Mouse (Mus musculus): ENCODE data around the gene Hook2. TPM values are rescaled to one million over a fixed set of nuclear protein-coding genes. Genes with fewer than 3 reads are reported as not detected.

The Hook2 gene
- total and polyA plus RNA-seq, 3 experiments = 7.1 to 24.7 (median 9.8) TPM

DNA sequence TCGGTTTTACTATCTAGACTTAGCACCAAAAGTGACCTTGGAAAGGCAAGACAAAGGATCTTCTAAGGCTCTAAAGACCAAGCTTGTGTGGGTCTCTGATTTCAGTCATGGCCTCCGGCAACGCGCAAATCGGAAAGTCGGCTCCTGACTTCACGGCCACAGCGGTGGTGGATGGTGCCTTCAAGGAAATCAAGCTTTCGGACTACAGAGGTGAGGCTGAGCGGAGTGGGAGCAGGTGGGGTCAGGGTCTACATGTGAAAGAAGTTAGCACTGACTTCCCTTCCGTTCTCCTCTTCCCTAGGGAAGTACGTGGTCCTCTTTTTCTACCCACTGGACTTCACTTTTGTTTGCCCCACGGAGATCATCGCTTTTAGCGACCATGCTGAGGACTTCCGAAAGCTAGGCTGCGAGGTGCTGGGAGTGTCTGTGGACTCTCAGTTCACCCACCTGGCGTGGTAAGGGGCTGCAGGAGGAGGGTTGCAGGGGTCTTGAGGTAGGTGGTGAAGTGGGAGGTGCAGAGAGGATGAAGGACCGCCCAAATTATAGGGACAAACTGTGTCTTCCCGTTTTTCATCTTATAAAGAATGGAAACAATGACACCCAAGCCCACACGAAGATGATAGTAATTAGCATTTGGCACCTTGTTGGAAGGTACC is 20.1 kb upstream of the Hook2 start:
- no peaks in the 10 kb centered on the region for H3K27me3 ChIP-seq (replicated peaks)
- H3K27ac ChIP-seq (ENCODE audit: insufficient read depth, low read depth) = peak overlapping the region; percentile 27
- in situ Hi-C loops (cut with MboI; ENCODE audit: low pct_ligation_motif_present, low pct_unique_long_range_greater_than_20kb, low sequenced_read_pairs) (loop anchor here (5.0 kb wide), 1 partner anchor 37 kb away; no protein-coding TSS in a partner anchor), dilution Hi-C loops (cut with MboI; ENCODE audit: extremely low pct_ligation_motif_present, extremely low pct_unique_long_range_greater_than_20kb, low sequenced_read_pairs) (no loop called here)
- peaks cover 19 to 32% of the 10 kb centered on the region in 2 experiments for H3K36me3 ChIP-seq (replicated peaks in 1 of 2; ENCODE audit: control insufficient read depth in 1 of 2, insufficient read depth in 1 of 2, low read length in 1 of 2)
- peaks cover 6% of the 10 kb centered on the region; the same call in 1 of the 2 replicates for H3K79me2 ChIP-seq (replicated peaks; ENCODE audit: control insufficient read depth, extremely low read depth, insufficient read depth, poor library complexity, severe bottlenecking)
- no peak for DNase-seq (ENCODE audit: extremely low read depth)
- peaks cover 14 to 38% of the 10 kb centered on the region in 2 experiments for H3K4me1 ChIP-seq (ENCODE audit: control insufficient read depth in 1 of 2, insufficient read depth in 2 of 2)
- peak overlapping the region; percentile 88 for H3K4me2 ChIP-seq (ENCODE audit: insufficient read depth, low read depth, poor library complexity, severe bottlenecking)
- peak overlapping the region; percentile 77 to 90 (median 79) for H3K4me3 ChIP-seq (replicated peaks in 1 of 3; ENCODE audit: low read depth in 2 of 3, low read length in 2 of 3, poor library complexity in 1 of 3)
- H3K9ac ChIP-seq (ENCODE audit: insufficient read depth, low read depth) = peak overlapping the region; percentile 84
- no peak for TF ChIP-seq BHLHE40 (IDR thresholded peaks at IDR 0.05; ENCODE audit: low read depth, low read length)
- no peak for TF ChIP-seq IRF4 (IDR thresholded peaks at IDR 0.05; ENCODE audit: low read depth, low read length)
- no peak; the same call in 1 of the 2 replicates for TF ChIP-seq SIN3A (IDR thresholded peaks at IDR 0.05; ENCODE audit: low read length)
- no peaks in the 10 kb centered on the region for H3K9me3 ChIP-seq (replicated peaks; ENCODE audit: low read length)

DNA sequence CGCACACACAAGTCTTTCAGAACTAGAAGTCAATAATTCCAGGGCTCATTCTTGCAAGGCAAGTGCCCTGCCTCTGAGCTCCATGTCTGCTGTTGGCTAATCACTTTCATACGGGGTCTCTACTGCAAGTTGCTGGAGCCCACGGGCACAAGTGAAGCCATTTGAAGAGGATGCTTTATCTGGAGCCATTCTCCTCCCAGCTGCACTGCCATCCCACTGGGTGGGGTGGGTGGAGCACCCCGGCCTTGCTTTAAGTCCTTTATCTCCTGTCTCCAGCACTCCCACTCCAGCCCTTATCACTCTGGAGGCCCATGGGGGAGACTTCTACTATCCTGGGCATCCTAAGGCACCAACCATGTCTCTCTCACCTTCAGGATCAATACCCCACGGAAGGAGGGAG is 19.5 kb upstream of the Hook2 start:
- H3K27ac ChIP-seq (ENCODE audit: insufficient read depth, low read depth) = no peak overlapping the region
- peaks cover 14 to 42% of the 10 kb centered on the region in 2 experiments for H3K4me1 ChIP-seq (ENCODE audit: control insufficient read depth in 1 of 2, insufficient read depth in 2 of 2)
- dilution Hi-C loops (cut with MboI; ENCODE audit: extremely low pct_ligation_motif_present, extremely low pct_unique_long_range_greater_than_20kb, low sequenced_read_pairs) = no loop called here

DNA sequence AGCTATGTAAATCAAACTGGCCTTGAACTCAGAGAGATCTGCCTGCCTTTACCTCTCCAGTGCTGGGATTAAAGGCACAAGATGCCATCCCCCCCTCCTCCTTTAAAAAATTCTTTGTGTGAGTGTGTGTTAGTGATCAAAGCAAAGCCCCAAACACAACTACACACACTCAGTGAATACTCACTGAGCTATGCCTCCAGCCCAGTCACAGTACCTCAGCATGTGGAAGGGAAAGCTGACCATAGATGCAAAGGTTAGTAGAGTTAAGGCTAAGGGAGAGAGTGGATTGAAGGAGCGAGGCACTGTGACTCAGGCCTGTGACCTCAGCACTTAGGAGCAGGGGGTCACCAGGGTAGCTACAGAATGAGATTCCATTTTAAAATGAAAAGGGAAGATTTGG is 17.3 kb upstream of the Hook2 start:
- DNase-seq (ENCODE audit: extremely low read depth) = no peak
- Histone ChIP-seq H3K9me3 (replicated peaks; ENCODE audit: low read length) (no peaks in the 10 kb centered on the region), H3K4me3 (replicated peaks in 1 of 3; ENCODE audit: low read depth in 2 of 3, low read length in 2 of 3, poor library complexity in 1 of 3) (no peak overlapping the region), H3K27ac (ENCODE audit: insufficient read depth, low read depth) (no peak overlapping the region), H3K27me3 (replicated peaks) (no peaks in the 10 kb centered on the region), H3K9ac (ENCODE audit: insufficient read depth, low read depth) (no peak overlapping the region), H3K4me1 (ENCODE audit: control insufficient read depth in 1 of 2, insufficient read depth in 2 of 2) (peaks cover 6 to 23% of the 10 kb centered on the region in 2 experiments; a peak in 3 of 4 replicates), H3K4me2 (ENCODE audit: insufficient read depth, low read depth, poor library complexity, severe bottlenecking) (no peak overlapping the region), H3K36me3 (replicated peaks in 1 of 2; ENCODE audit: control insufficient read depth in 1 of 2, insufficient read depth in 1 of 2, low read length in 1 of 2) (peaks cover 25 to 37% of the 10 kb centered on the region in 2 experiments), H3K79me2 (replicated peaks; ENCODE audit: control insufficient read depth, extremely low read depth, insufficient read depth, poor library complexity, severe bottlenecking) (peaks cover 22% of the 10 kb centered on the region)
- TF ChIP-seq ZKSCAN1 (IDR thresholded peaks at IDR 0.05; ENCODE audit: borderline replicate concordance, low read depth, low read length) (no peak), CTCF (conservative IDR thresholded peaks at IDR 0.05 in 1 of 2, IDR thresholded peaks at IDR 0.05 in 1 of 2; ENCODE audit: low read depth in 2 of 2, low read length in 2 of 2) (no peak), JUND (conservative IDR thresholded peaks at IDR 0.05; ENCODE audit: low read depth, low read length) (no peak)
- dilution Hi-C loops (cut with MboI; ENCODE audit: extremely low pct_ligation_motif_present, extremely low pct_unique_long_range_greater_than_20kb, low sequenced_read_pairs) (no loop called here), in situ Hi-C loops (cut with MboI; ENCODE audit: low pct_ligation_motif_present, low pct_unique_long_range_greater_than_20kb, low sequenced_read_pairs) (loop anchor here (5.0 kb wide), 1 partner anchor 34 kb away; no protein-coding TSS in a partner anchor)

More for the DNA sequence above, 19.5 kb upstream of the Hook2 start:
- peak overlapping the region; percentile 88; the same call in 1 of the 2 replicates for H3K4me2 ChIP-seq (ENCODE audit: insufficient read depth, low read depth, poor library complexity, severe bottlenecking)
- peak overlapping the region; percentile 84; the same call in 1 of the 2 replicates for H3K9ac ChIP-seq (ENCODE audit: insufficient read depth, low read depth)
- H3K27me3 ChIP-seq (replicated peaks) = no peaks in the 10 kb centered on the region
- peaks cover 6% of the 10 kb centered on the region; the same call in 1 of the 2 replicates for H3K79me2 ChIP-seq (replicated peaks; ENCODE audit: control insufficient read depth, extremely low read depth, insufficient read depth, poor library complexity, severe bottlenecking)
- no peaks in the 10 kb centered on the region for H3K9me3 ChIP-seq (replicated peaks; ENCODE audit: low read length)
- DNase-seq (ENCODE audit: extremely low read depth) = no peak
- in situ Hi-C loops (cut with MboI; ENCODE audit: low pct_ligation_motif_present, low pct_unique_long_range_greater_than_20kb, low sequenced_read_pairs) = loop anchor here (5.0 kb wide), 1 partner anchor 36 kb away; no protein-coding TSS in a partner anchor
- no peak overlapping the region for H3K4me3 ChIP-seq (replicated peaks in 1 of 3; ENCODE audit: low read depth in 2 of 3, low read length in 2 of 3, poor library complexity in 1 of 3)
- TF ChIP-seq ELF1 (IDR thresholded peaks at IDR 0.05; ENCODE audit: low read depth, low read length) = no peak
- TF ChIP-seq POLR2A (IDR thresholded peaks at IDR 0.05; ENCODE audit: low read depth, low read length) = no peak
- TF ChIP-seq CHD2 (IDR thresholded peaks at IDR 0.05; ENCODE audit: low read length) = no peak
- TF ChIP-seq MXI1 (IDR thresholded peaks at IDR 0.05; ENCODE audit: low read depth, low read length) = no peak
- TF ChIP-seq POLR2AphosphoS2 (IDR thresholded peaks at IDR 0.05; ENCODE audit: low read depth, low read length) = no peak
- TF ChIP-seq HCFC1 (IDR thresholded peaks at IDR 0.05; ENCODE audit: low read depth, low read length) = no peak
- TF ChIP-seq GABPA (IDR thresholded peaks at IDR 0.05; ENCODE audit: insufficient replicate concordance, low read depth, low read length) = no peak
- no peak for TF ChIP-seq PAX5 (IDR thresholded peaks at IDR 0.05; ENCODE audit: low read length)
- no peak for TF ChIP-seq TCF12 (IDR thresholded peaks at IDR 0.05; ENCODE audit: low read depth, low read length)
- TF ChIP-seq MAFK (IDR thresholded peaks at IDR 0.05; ENCODE audit: insufficient replicate concordance, low read length) = no peak
- no peak for TF ChIP-seq EP300 (IDR thresholded peaks at IDR 0.05; ENCODE audit: low read length)
- no peak for TF ChIP-seq ZKSCAN1 (IDR thresholded peaks at IDR 0.05; ENCODE audit: borderline replicate concordance, low read depth, low read length)
- no peak for TF ChIP-seq ZNF384 (IDR thresholded peaks at IDR 0.05; ENCODE audit: low read depth, low read length)
- no peak for TF ChIP-seq ZC3H11A (IDR thresholded peaks at IDR 0.05; ENCODE audit: low read depth, low read length)
- TF ChIP-seq MAZ (IDR thresholded peaks at IDR 0.05; ENCODE audit: low read depth, low read length) = no peak
- no peak for TF ChIP-seq TBP (conservative IDR thresholded peaks at IDR 0.05; ENCODE audit: low read depth, low read length)
- no peak for TF ChIP-seq JUND (conservative IDR thresholded peaks at IDR 0.05; ENCODE audit: low read depth, low read length)
- H3K36me3 ChIP-seq (replicated peaks in 1 of 2; ENCODE audit: control insufficient read depth in 1 of 2, insufficient read depth in 1 of 2, low read length in 1 of 2) = peaks cover 19 to 32% of the 10 kb centered on the region in 2 experiments
